Mouse (Mus musculus) thymus, adult 2 months (tissue): ENCODE data around the gene Itsn2.

Experiments
- CTCF ChIP-seq: fragments of 200-500 bp; IDR thresholded peaks from 2 replicates; pipeline ENCODE4 v1.5.1; 2012; ENCODE audit warnings: mild to moderate bottlenecking, control low read depth, low read length, moderate library complexity, borderline replicate concordance; ENCODE audit not compliant: control insufficient read depth, poor library complexity, insufficient read depth; ENCODE audit errors: extremely low read depth
- POLR2A ChIP-seq: fragments of 200-500 bp; IDR thresholded peaks from 2 replicates; pipeline ENCODE4 v1.6.1; 2012; ENCODE audit warnings: mild to moderate bottlenecking, low read length, control low read depth, moderate library complexity; ENCODE audit not compliant: control insufficient read depth, poor library complexity, insufficient read depth; ENCODE audit errors: extremely low read depth

DNA sequence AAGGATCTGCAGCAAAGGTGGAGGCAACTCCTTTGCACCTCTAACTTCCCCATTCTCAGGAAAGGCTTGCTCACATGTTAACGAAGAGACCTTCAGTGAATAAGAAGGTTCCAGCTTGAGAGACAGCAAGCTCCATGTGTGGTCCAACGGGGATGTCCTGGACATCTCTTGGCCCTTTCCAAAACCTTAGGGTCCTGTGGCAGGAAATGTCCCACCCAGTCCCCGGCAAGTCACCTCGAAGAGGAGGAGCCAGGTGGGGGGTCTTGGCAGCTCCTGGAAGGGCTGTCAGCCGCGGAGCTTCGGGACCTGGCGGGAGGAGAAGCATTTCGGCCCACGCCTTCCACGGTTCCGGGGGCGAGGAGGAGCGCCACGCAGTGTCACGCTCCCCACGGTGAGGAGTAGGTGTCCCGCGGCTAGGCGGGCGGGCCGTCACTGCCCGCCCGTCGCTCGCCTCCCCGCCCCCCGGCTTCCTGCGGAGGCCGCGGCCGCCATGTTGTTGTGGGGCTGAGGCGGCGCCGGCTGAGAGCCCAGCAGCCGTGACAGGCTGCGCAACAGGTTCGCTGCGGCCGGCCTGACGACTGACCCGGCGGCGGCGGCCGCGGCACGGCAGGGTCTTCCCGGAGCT lies at the start of gene Itsn2, which contains the start of gene Gm3625:
- TF ChIP-seq POLR2A (0 out of 2 replicates have a peak, but pooled peaks have one; percentile 29), CTCF (no peak)
